Mouse (Mus musculus): ENCODE measurements around the gene Hint1.
"Not testable (repeated sequence)": the region's sequence is repeated elsewhere in the genome, so short reads cannot be mapped to it uniquely, and the experiment has no call there.

Hint1 gene

DNA sequence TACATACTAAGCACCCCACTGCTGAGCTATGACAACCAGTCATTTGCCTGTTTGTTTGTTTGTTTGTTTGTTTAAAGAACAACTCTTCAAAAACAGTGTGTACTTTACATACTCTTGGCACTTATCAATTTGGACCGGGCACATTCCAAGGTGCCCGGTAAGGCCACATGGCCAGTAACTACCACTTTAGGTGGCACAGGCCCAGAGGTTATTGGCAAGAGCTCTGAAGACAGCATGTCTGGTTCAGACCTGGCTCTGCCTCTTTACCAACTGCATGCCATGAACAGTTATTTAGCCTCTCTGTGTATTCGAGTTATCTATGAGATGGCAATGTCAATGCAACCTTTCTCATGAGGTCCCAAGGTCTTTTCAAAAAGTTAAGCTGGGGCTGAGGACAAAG is 30.5 kb downstream of the Hint1 start:
- DNase-seq (ENCODE audit: extremely low spot score), result not testable (repeated sequence)

DNA sequence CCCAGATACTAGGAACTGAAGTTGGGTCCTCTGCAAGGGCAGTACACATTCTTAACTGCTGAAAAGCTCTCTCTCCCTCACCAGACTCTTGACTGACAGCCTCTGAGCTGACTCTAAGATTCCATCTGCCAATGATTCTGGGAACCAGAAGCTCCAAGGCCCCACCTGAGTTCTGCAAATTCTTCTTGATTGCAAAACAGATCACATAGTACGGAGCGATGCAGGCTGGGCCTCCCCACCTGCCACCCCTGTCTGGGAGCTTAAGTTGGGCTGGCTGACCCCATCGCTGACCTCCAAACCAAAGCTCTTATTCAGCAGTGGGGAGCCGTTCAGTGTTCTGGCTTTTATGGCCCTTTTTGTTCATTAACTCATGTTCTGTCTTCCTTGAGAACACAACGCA is 31.3 kb downstream of the Hint1 start:
- DNase-seq (ENCODE audit: extremely low spot score), result no peak

DNA sequence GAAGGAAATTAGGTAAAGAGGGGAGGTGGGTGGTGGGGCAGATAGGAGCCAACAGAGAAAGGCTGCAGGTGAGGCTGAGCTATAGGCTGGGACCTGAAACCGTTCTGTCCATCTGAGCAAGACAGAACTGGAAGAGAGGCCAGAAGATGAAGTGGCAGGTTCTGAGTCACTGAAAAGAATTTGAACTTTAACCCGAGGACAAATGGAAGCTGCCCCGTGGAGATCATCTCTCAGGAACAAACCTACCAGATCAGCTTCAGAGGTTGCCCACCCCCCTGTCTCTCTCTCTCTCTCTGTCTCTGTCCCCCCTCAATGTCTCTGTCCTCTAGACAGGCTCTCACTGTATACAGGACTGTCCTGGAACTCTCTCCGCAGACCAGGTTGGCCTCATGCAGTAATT is 33.5 kb downstream of the Hint1 start:
- no peak for DNase-seq (ENCODE audit: extremely low spot score)

DNA sequence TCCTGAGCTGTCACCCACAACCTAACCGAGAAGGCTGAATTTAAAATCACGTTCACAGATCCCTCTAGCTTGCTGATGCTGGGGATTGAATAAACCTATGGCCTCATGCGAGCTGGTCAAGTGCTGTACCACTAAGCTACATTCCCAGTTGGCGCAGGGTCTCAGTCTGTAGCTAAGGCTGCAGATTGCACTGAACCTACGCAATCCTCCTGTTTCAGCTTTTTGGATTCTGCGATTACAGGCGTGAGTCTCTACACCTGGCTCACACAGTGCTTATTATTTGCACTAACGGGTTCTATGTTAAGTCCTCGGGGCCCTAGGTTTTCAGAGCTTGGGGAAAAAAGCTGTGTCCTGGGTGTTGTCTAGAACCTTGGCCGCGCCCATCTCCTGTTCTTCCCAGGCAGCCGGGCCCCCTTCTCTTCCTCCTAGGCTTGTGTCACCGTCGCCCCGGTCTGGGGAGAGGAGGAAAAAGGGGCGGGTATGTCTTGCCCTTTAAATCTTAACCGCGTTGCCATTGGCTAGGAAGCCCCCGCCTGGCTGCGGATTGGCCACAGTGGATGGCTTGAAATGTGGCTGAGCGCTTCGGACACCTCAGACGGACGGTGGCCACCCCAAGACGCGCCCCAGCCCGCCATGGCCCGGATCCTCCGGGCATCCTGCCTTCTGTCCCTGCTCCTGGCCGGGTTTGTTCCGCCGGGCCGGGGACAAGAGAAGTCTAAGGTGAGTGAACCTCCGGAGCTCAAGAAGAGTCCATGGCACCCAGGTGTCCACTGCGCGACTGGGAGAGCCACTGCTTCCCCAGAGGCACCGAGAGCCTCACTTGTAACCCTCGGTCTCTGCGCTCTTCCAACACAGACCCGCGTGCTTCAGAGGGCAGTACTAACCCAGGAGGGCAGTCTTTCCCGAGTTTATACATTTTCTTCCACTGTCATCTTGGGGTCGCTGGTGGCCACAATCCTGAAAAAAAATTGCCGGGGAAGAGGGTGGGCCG is 36.4 kb downstream of the Hint1 start, which contains the start of gene Gpx3:
TSS of gene Gpx3 (plus strand) at position 121 of the 991 bp plus-strand sequence.
- peak; percentile 84 for DNase-seq (ENCODE audit: extremely low spot score)

DNA sequence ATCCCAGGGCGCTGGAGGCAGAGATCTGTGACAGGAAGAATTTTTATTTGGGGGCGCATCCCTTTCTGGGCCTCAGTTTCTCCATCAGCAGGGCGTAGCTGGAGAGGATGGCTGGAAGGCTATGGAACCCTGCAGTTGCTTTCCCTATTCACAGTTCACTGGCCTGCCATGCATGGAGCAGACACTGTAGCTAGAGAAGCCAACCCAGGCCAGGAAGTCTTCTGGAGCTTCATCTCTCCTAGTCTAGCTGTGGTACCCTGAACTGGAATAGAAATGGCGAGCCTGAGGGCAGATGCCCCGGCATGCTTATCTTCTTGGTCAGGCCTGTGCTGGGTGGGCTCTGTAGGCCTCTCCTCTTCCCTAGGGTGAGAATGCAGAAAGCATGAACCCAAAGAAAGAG is 37.2 kb downstream of the Hint1 start:
- no peak for DNase-seq (ENCODE audit: extremely low spot score)

DNA sequence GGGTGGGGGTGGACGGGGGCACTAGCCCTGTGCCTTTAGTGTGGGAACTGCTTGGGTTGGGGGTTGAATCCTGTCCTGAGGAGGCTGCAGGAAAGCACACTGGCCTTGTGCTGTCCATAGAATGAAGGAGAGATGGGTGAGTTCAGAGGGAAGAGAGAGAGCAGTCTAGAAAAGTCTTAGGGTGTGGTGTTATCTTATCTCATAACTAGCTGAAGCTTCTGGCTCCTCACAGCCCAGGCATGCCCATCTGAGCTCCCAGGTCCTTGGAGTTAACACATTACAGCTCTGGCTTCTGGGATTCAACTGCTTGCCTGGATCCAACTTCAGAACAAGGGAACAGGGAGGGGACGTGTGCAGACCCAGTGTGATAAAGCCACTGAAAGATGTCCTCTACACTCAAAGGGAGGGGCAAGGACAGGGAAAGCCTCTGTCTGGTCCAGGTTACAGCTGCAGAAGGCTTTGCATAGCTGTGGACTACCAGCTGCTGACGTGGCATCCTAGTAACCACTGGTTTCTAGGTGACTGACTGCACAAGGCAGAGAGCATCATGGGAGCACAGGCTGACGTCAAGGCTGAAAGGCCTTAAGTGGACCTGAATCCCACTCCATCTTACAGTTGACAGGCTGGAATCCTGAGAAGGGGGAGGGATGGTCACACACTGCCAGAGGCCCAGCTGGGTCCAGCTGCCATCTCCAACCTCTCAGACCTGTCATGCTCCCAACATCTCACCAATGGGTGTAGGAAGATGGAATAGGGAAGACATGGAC is 37.9 kb downstream of the Hint1 start:
- DNase-seq (ENCODE audit: extremely low spot score), result peak; percentile 27

DNA sequence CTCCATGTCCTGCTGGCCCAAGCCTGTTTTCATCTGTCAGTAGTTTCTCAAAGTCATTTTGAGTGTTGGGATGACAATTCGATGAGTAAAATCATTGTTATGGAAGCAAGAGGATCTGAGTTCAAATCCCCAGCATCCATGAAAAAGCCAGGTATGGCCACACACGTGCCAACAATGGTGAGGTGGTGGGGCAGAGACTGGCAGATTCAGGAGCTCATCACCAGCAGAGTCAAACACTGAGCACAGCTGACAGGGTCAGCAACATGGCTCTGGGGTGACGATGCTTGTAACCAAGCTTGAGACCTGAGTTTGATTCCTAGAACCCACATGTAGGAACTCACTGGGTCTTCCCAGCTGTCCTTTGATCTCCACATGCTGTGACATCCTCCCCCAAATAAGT is 38.9 kb downstream of the Hint1 start:
- no peak for DNase-seq (ENCODE audit: extremely low spot score)

DNA sequence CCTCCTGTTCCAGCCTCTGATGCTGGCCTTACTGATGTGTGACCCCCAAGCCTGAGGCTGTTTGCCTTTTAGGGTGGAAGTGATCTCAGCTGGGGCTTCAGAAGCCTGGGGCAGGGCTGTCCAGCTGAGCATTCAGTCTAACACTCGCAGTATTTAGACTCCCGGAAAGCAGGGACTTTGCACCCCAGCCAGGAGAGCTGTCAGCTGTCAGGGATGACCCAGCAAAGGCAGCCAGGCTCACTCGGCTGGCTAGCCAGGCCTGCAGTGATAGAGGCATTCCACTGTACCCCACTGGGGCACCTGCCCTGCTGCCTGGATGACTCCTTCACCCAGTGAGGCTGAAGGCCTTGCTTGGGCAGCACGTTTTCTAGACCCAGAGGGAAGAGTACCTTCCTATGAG is 39.7 kb downstream of the Hint1 start:
- no peak for DNase-seq (ENCODE audit: extremely low spot score)

DNA sequence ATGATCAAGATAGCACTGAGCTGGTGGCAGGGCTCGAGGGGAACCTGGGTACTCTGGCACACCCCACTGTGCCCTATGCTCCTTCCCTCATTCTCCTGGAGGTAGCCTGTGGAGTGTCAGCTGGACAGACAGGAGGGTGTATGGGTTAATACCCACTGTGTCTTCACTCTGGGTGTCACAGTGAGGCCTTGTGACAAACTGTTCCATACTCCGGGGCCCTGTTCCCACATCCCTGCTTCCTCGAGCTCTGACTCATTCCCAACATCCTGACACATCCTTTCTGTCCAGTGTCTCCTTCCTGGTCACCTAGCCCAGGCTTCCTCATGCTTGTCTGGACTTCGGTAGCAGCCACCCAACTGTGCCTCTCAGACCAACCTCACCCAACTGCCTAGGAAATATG is 40.3 kb downstream of the Hint1 start:
- no peak for DNase-seq (ENCODE audit: extremely low spot score)

DNA sequence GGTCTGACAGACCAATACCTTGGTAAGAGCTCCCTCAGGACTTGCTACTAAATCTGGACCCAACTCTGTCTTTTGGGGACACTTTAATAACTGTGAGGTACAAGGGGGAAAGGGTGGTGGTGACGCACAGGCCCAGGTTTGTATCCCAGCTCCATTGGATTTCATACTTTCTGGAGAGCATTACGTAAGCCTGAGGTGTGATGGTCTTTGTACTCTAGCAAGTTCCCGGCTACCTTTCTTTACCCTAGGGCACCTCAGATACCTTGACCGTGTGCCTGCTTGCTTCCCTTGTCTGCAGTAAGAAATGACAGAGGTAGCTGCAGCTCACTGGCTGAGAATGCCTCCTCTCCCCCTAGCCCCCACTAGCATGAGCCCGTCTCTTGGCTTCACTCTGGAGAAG is 41.1 kb downstream of the Hint1 start:
- no peak for DNase-seq (ENCODE audit: extremely low spot score)

DNA sequence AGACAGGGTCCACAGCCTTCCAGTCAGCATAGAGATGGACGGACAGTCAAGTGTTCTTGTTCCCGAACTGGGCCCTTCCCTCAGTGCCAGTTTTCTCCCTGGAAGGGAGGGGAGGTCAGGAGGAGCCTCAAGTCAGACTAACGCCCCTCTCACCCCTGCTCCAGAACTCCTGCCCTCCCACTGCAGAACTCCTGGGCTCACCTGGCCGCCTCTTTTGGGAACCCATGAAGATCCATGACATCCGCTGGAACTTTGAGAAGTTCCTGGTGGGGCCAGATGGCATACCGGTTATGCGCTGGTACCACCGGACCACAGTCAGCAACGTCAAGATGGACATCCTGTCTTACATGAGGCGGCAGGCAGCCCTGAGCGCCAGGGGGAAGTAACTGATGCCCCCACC is 43.1 kb downstream of the Hint1 start:
- no peak for DNase-seq (ENCODE audit: extremely low spot score)

DNA sequence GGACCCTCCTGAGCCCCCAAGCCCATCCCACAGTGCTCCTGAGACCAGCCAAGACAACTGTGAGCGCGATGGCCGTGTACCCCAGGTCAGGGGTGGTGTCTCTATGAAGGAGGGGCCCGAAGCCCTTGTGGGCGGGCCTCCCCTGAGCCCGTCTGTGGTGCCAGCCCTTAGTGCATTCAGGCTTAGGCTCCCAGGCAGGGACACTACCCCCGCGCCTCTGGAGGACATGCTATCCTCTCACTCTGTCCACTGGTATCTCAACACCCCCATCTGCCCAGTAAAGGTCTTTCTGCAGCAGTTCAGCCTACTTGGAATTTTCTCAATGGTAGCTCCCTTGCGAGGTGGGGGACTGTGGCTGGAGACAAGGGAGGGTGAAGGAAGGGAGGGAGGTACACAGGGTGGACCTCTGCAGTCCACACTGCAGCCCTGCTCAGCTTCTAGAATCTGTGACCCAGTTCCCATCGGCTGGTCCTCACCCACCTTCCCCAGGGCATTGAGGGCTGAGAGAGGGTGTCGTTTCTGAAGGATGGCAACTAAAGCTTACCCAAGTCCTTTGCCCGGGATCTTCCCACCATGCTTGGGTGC is 44.0 kb downstream of the Hint1 start:
- no peak for DNase-seq (ENCODE audit: extremely low spot score)

DNA sequence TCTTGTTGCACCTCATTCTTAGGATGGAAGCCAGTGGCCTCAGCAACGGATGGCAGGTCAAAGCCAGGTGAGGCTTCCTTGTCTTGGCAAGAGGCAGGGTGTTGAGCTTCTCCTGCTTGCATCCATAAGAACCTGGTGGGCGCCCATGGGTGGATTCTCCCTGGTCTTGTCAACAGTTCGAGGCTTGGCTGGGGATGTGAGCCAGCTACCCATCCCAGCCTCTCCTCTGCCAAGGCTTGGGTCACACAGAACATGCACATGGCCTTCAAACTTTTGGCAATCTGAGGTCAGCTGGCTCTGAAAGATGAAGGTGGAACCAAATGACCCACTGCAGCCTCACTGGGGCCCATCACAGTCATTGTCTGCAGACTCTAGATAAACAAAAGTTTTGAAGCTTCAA is 45.0 kb downstream of the Hint1 start:
- DNase-seq (ENCODE audit: extremely low spot score), result no peak

DNA sequence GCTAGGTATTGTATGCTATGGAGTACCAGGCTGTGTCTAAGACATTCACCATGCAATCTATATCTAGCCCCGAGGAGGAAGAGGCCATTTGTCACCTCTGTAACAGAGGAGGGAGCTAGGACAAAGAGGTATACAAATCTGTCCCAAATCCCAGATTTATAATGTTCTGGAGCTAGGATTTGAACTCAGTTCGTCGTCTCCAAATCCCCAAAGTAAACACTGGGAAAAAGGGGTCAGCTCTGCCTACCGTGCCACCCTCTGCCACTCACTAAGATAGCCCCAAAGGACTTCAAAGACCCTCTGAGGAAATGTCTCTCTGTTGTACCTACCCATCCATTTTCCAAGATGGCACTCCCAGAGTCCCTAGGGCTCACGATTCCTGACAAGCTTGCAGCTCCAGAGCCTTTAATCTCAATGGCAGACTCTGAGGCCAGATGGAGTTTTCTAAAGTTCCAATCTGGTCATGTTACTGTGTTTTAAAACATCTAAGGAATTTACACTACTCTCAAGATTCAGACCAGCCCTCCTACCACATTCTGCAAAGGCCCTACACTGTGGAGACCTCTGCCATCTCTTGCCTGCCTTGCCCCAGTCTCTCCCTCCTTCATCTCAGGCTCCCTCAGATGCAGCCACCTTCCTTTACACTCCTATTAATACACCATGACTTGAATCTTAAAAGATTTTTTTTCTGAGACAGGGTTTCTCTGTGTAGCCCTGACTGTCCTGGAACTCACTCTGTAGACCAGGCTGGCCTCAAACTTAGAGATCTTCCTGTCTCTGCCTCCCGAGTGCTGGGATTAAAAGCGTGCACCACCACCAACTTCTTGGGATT is 45.7 kb downstream of the Hint1 start:
- no peak for DNase-seq (ENCODE audit: extremely low spot score)

DNA sequence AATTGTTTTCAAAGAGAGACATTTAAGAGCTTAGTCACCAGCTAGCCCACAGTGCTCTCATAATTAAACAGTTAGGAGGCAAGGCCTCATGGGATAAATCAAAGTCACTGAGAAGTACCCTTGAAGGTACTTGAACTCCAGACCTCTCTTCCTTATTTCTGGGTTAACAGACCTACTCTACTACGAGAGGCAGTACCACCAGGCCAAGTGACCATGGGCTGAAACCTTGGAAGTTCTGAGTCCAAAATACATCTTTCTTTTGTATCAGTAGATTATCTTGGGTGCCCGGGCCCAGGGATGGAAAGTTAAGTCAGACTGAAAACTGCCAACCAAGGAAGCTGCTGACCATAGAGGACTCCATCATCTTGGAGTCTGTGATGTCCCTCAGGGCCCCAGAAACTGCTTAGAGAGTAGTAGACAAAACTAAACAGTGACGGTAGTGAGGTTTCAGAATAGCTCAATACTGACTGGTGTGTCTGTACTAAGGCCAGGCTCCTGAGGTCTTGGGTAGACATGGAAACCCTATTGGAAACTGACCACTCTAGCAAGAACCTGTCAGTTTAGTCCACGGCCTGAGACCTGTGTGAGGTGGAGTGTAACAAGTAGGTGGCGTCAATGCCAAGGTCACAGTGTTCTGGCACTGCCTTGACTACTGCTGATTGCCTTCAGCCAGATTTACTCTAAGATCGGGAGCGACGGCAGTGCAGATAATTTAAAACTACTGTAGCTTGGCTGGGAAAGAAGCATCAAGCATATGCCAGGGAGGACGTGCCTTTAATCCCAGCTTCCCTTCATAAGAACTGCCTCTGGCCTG is 46.5 kb downstream of the Hint1 start:
- DNase-seq (ENCODE audit: extremely low spot score), result no peak

DNA sequence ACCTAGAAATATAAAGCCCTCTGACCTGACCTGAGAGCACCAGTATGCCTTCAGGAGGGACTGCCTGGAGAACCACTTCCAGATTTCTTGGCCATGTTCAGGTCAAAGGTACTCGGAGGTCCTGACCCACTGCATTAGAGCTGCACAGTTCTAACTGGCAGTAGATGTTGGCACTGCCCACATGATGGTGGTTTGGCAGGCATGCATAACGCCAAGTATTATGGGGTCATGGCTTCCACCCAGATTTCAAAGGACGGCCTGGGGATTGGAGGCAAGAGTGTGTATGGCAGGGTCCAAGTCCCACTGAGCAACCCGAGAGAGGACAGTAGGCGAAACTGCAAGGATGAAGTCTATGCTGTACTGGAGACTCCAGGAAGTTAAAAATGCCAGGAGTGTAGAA is 47.7 kb downstream of the Hint1 start:
- no peak for DNase-seq (ENCODE audit: extremely low spot score)

DNA sequence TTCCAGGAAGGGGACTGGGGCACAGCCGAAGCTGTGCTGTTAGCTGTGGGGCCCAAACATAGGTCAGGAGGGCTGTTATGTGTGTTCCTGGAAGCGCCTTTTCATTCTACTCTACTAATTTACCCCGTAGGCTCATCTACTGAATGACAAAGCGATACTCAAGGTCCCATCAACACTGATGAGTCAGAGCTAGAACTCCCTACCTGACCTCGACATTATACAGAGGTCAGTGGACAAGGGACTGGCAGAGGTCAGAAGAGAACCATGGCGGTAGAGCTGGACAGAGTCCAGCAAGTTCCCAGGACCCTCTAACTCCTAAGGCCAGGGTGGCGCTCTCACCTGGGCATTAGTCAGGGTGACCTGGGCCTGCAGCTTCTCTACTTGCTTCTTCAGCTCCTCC is 51.3 kb downstream of the Hint1 start:
- DNase-seq (ENCODE audit: extremely low spot score), result no peak

DNA sequence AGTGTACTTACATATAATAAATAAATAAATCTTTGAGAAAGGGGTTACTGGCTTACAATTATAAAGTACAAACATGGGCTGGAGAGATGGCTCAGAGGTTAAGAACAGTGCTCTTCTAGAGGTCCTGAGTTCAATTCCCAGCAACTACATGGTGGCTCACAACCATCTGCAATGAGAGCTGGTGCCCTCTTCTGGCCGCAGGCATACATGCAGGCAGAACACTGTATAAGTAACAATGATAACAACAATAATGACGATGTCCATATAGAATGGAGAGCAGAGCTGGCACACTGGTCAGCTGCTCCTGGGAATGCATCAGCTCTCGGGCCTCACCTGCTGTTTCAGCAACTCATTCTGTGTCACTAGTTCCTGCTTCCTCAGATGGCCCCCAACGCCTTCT is 52.1 kb downstream of the Hint1 start:
- no peak for DNase-seq (ENCODE audit: extremely low spot score)

Data from embryo, embryonic 9.5 days (tissue).